ENCODE assay signal across 10 mouse cellular contexts in genomic region chr11:107354499-107355143, GRCm38 (mm10).
DNase-seq lines count a peak whose midpoint lies in the region; ATAC-seq and TF ChIP-seq lines count a peak whose summit lies in the region.
"Had no signal": no experiment of that assay in that cellular context is flagged by ENCODE, and none has a peak within 500 bp of the region (broad histone marks: within the 10 kb centered on the region; RNA-seq: fewer than 3 reads in every experiment).

No protein-coding gene starts in this region.

- ATAC-seq in kidney, embryonic 16.5 days (ENCODE audit: low FRiP score, low TSS enrichment): no peak
- ATAC-seq in midbrain, embryonic 11.5 days (ENCODE audit: low FRiP score): no peak

- H3K4me3 ChIP-seq in kidney, embryonic 16.5 days (ENCODE audit: low read length): no peak overlapping the region
- H3K4me3 ChIP-seq in testis, adult 2 months (ENCODE audit: control insufficient read depth, low read depth, low read length): no peak overlapping the region
- H3K4me3 ChIP-seq in midbrain, embryonic 11.5 days (ENCODE audit: low read depth, low read length): no peak overlapping the region

- peak overlapping the region; percentile 19; the same call in 1 of the 2 replicates for H3K27ac ChIP-seq in kidney, embryonic 16.5 days (ENCODE audit: low read length)
- peak overlapping the region; percentile 7; the same call in 1 of the 2 replicates for H3K27ac ChIP-seq in testis, adult 2 months (ENCODE audit: control insufficient read depth, insufficient read depth, low read depth, low read length)
- H3K27ac ChIP-seq in midbrain, embryonic 11.5 days (ENCODE audit: low read depth, low read length): no peak overlapping the region

- no peak for TF ChIP-seq CTCF in testis, adult 2 months (IDR thresholded peaks at IDR 0.05; ENCODE audit: control insufficient read depth, insufficient read depth, insufficient replicate concordance, low read depth, low read length)

- H3K36me3 ChIP-seq in kidney, embryonic 16.5 days (ENCODE audit: insufficient read depth, low read length): no peaks in the 10 kb centered on the region
- H3K36me3 ChIP-seq in testis, adult 2 months (ENCODE audit: control insufficient read depth, insufficient read depth, low read length): no peaks in the 10 kb centered on the region
- H3K36me3 ChIP-seq in midbrain, embryonic 11.5 days (ENCODE audit: control insufficient read depth, insufficient read depth, low read length): no peaks in the 10 kb centered on the region

- TF ChIP-seq POLR2A in testis, adult 2 months (IDR thresholded peaks at IDR 0.05; ENCODE audit: control insufficient read depth, low read depth, low read length): no peak

- 82% methylated on average over 8 of the region's 8 CpGs for WGBS in kidney, embryonic 16.5 days
- 89% methylated on average over 8 of the region's 8 CpGs for WGBS in midbrain, embryonic 11.5 days

- peak; percentile 55 for DNase-seq in adrenal gland, adult 2 months
- DNase-seq in adrenal gland, postnatal 4 days (ENCODE audit: low spot score in 2 of 2): no peak
- no peak for DNase-seq in kidney, adult 8-10 months
- DNase-seq in testis, postnatal 14 days (ENCODE audit: low spot score): no peak
- DNase-seq in left cerebral cortex, postnatal 36 days (ENCODE audit: low spot score in 2 of 2): no peak
- no peak for DNase-seq in midbrain, embryonic 11.5 days (ENCODE audit: low spot score, missing footprints)
- DNase-seq: gastrocnemius, postnatal 36 days; kidney, postnatal 10 days had no signal

- H3K9ac ChIP-seq in kidney, embryonic 16.5 days (replicated peaks; ENCODE audit: low read length): no peak overlapping the region
- no peak overlapping the region for H3K9ac ChIP-seq in midbrain, embryonic 11.5 days (ENCODE audit: low read length)

- no peak overlapping the region for H3K4me2 ChIP-seq in kidney, embryonic 16.5 days (replicated peaks; ENCODE audit: low read depth, low read length)
- no peak overlapping the region for H3K4me2 ChIP-seq in midbrain, embryonic 11.5 days

- H3K9me3 ChIP-seq in kidney, embryonic 16.5 days (ENCODE audit: low read length): no peaks in the 10 kb centered on the region
- no peaks in the 10 kb centered on the region for H3K9me3 ChIP-seq in midbrain, embryonic 11.5 days (ENCODE audit: control insufficient read depth, low read length)

- H3K27me3 ChIP-seq in kidney, embryonic 16.5 days (ENCODE audit: insufficient read depth, low read length): no peaks in the 10 kb centered on the region
- H3K27me3 ChIP-seq in testis, adult 2 months (ENCODE audit: control insufficient read depth, insufficient read depth, low read length): no peaks in the 10 kb centered on the region
- H3K27me3 ChIP-seq in midbrain, embryonic 11.5 days (ENCODE audit: control insufficient read depth, insufficient read depth, low read length): no peaks in the 10 kb centered on the region

- peaks cover 15% of the 10 kb centered on the region; the same call in 1 of the 2 replicates for H3K4me1 ChIP-seq in kidney, embryonic 16.5 days (ENCODE audit: insufficient read depth, low read length)
- H3K4me1 ChIP-seq in testis, adult 2 months (ENCODE audit: control insufficient read depth, insufficient read depth, low read length): no peaks in the 10 kb centered on the region
- H3K4me1 ChIP-seq in midbrain, embryonic 11.5 days (ENCODE audit: control insufficient read depth, insufficient read depth, low read length): peaks cover 13% of the 10 kb centered on the region

- intact Hi-C loops in left cerebral cortex, postnatal 36 days (cut with DNase I): no loop called here
